Mouse (Mus musculus) testis, adult 2 months (tissue): ENCODE results near the gene Aldh6a1. TPM values are rescaled to one million over a fixed set of nuclear protein-coding genes. Genes with fewer than 3 reads are reported as not detected.
A peak's percentile ranks its signal among the peaks of the same experiment; 100 is the strongest.

ENCODE experiments used
- H3K27ac ChIP-seq: fragments of 200-500 bp; 2 replicates; pipeline ENCODE4 v1.5.1; 2012; ENCODE audit warnings: low read depth, low read length; ENCODE audit not compliant: control insufficient read depth, insufficient read depth
- H3K27me3 ChIP-seq: fragments of 200-500 bp; 2 replicates; pipeline ENCODE4 v1.6.1; 2012; ENCODE audit warnings: mild to moderate bottlenecking, low read length, moderate library complexity; ENCODE audit not compliant: control insufficient read depth, insufficient read depth
- H3K36me3 ChIP-seq: fragments of 200-500 bp; 2 replicates; pipeline ENCODE4 v1.6.1; 2012; ENCODE audit warnings: mild to moderate bottlenecking, low read length; ENCODE audit not compliant: control insufficient read depth, insufficient read depth
- H3K4me1 ChIP-seq: fragments of 200-500 bp; 2 replicates; pipeline ENCODE4 v1.6.1; 2012; ENCODE audit warnings: low read length; ENCODE audit not compliant: control insufficient read depth, insufficient read depth
- H3K4me3 ChIP-seq: fragments of 200-500 bp; 2 replicates; pipeline ENCODE4 v1.5.1; 2012; ENCODE audit warnings: low read depth, mild to moderate bottlenecking, low read length, moderate library complexity, mixed read lengths; ENCODE audit not compliant: control insufficient read depth
- CTCF ChIP-seq: fragments of 200-500 bp; IDR thresholded peaks from 2 replicates; pipeline ENCODE4 v1.5.1; 2012; ENCODE audit warnings: low read depth, mild to moderate bottlenecking, inconsistent platforms, low read length, moderate library complexity; ENCODE audit not compliant: control insufficient read depth, insufficient read depth, insufficient replicate concordance
- POLR2A ChIP-seq: fragments of 200-500 bp; IDR thresholded peaks from 2 replicates; pipeline ENCODE4 v1.6.1; 2012; ENCODE audit warnings: low read depth, mild to moderate bottlenecking, inconsistent platforms, low read length, moderate library complexity; ENCODE audit not compliant: control insufficient read depth
- polyA plus RNA-seq: library from polyadenylated mRNA; depleted of rRNA; stranded (reverse); fragments of >200 nt; gene quantifications from 2 replicates; pipeline ENCODE4 v1.2.3, GENCODE M21; 2012; rRNA removed

Gene Aldh6a1
- 11.2 and 13.7 TPM in 2 replicates for polyA plus RNA-seq

DNA sequence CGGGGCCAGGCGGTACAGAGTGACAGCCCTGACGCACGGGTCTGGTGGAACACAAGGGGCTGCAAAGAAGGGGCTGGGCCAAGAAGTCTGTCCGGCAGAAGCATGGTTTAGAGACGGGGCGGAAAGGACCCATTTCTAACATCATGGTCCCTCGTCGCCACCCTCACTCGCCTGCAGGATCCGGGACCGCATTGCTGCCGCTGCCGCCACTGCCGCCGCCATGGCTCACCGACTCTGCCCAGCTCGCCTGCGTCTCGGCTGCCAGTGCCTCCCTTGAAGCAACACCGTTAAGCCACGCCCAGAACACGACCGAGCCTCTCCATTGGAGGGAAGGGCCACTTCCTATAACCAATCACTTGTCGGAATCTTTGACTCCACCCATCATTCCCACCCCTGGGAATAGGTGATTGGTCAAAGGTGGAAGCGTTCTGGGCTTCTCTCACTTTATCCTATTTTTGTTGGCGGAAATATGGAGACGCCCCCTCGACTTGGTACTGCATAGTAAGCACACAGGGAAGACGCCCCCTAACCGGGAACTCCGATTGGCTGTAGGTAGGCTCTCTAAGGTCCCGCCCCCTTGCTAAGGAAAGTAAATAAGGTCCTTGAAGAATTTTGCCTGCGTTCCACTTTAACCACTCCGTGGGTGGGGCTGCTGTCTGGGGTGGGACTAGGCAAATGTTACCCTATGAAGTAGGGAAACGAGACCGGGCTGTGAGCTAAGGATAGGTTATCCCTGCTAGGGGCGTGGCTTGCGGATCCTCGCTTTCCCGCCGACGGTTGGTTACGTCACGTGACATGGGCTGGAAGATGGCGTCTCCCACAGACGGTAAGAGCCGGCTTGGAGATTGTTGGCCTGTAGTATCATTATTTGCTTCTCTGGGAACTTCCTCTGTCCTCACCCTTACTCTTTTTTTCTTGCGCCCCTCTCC, at the start of gene Aldh6a1, which contains the start of gene Lin52:
Gene Aldh6a1 (minus strand): TSS at position 287 of the 929 bp plus-strand sequence.
Gene Lin52 (plus strand): TSS at position 705 of the 929 bp plus-strand sequence.
- Histone ChIP-seq H3K27me3 (no peaks in the 10 kb centered on the region), H3K4me3 (peak within 1 kb of the TSS; percentile 93), H3K36me3 (no peaks in the 10 kb centered on the region), H3K27ac (peak within 1 kb of the TSS; percentile 91), H3K4me1 (peaks cover 4% of the 10 kb centered on the region)
- peak; percentile 98 for TF ChIP-seq POLR2A
- peak; percentile 20; the same call in 1 of the 2 replicates for TF ChIP-seq CTCF

DNA sequence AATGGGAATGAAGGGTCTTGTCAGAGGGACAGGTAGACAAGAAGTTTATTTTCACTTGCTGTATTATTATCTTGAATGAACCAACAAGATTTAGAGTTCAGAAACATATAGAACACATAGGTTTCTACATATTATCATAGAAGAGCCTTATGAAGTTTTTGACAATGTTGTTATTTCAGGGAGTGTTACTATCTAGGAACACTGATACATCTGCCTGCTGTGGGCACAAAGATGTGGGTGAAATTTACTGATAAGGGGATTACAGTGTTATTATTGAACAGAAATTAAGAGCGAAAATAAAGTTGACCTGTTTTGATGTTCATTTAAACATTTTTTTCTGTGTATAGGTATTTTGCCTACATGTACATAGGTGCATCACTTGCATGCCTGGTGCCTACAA, 46.0 kb upstream of the Aldh6a1 start:
- Histone ChIP-seq H3K27me3 (no peaks in the 10 kb centered on the region), H3K4me3 (no peak overlapping the region), H3K36me3 (0 out of 2 replicates have a peak, but pooled peaks cover 1% of the 10 kb centered on the region), H3K4me1 (no peaks in the 10 kb centered on the region), H3K27ac (no peak overlapping the region)
- TF ChIP-seq CTCF = no peak
- TF ChIP-seq POLR2A = no peak

DNA sequence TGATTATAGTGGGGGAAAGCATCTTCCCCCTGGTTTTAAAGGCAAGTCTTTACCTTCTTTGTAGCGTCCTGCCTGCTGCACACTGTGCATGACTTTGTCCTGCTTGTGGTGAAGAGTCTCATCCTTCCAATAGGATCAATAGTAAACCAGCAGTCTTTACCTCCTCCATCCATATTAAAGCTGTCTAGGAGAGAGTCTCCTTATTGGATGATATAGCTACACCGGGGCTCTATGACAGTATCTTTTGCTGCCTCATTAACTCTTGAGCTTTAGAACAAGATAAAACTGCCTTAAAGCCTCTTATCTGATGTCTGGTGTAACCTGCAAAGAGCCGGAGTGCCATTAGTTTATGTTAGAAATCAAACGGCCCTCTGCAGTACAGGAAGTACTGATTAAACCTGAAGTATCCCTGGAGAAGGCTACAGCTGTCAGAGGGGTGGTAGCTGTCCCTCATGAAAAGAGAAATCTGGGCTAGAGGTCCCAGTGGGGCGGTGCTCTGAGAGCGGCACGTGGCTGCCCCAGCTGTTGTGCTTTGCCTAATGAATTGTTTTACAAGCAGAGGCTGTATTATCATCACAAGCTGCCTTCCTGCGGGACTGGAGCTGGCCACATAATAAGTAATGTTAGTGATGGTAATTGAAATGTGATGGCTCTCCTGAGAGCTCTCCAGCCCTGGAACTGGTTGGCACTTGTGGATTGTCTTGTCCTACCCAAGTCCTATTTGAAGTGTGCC, 36.7 kb upstream of the Aldh6a1 start:
- Histone ChIP-seq H3K27me3 (no peaks in the 10 kb centered on the region), H3K27ac (no peak overlapping the region), H3K36me3 (peaks cover 1% of the 10 kb centered on the region), H3K4me3 (no peak overlapping the region), H3K4me1 (no peaks in the 10 kb centered on the region)
- no peak for TF ChIP-seq CTCF
- no peak for TF ChIP-seq POLR2A

DNA sequence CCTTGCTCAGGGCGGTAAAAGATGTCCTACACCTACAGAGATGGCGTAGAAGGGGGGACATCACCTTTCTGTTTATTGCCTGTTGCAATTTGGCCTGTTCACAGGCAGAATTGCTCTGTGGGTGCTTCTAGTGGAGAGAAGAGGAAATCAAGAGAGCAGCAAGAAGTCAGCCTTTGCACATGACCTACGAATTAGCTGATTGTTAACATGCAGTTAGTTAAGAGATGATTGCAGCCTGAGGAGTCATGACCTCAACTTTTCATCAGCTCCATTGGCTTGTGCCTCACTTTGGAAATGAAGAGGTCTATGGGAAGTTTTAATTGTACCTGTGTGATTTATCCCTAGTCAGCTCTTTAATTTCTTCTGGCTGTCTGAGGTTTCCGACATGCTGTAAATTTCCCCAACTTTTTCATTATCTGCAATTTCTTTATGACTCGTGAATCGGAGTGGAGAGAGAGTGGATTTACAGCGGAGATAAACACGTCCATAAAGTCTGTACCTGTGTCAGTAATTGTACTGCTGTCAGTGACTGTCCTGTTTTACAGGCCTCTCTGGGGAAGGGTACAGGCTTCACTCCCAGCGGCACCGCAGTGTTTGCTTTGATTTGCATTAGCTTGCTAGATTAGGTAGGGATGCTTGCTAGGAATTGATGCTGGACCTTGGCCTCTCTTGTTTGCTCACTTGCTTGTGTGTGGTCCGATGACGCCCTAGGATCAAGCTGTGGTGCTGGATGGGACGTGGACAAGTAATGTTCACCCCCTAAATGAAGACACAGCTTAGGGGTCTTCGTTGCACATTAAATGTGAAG, 32.2 kb upstream of the Aldh6a1 start:
- Histone ChIP-seq H3K27ac (no peak overlapping the region), H3K27me3 (no peaks in the 10 kb centered on the region), H3K4me3 (no peak overlapping the region), H3K36me3 (no peaks in the 10 kb centered on the region; the same call in none of the 2 replicates), H3K4me1 (no peaks in the 10 kb centered on the region)
- no peak for TF ChIP-seq CTCF
- no peak for TF ChIP-seq POLR2A

DNA sequence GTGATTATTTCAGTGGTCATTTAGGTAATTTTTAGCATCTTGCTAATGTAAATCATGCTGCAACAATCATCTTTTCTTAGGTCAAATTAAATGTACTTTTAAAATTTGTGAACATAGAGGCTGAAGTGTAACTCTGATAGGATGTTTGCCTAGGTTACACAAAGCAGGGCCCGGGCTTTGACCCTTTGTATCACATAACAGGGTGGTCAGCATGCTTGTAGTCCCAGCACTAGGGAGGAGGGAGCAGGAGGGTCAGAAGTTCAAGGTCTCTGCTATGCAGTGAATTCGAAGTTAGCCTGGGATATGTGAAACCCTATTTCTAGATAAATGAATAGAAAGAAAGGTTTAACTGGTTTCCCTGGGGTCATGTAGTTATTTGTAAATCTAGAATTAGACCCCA, 30.4 kb upstream of the Aldh6a1 start:
- Histone ChIP-seq H3K4me1 (no peaks in the 10 kb centered on the region), H3K36me3 (no peaks in the 10 kb centered on the region; the same call in 1 of the 2 replicates), H3K4me3 (no peak overlapping the region), H3K27ac (no peak overlapping the region), H3K27me3 (no peaks in the 10 kb centered on the region)
- TF ChIP-seq POLR2A = no peak

DNA sequence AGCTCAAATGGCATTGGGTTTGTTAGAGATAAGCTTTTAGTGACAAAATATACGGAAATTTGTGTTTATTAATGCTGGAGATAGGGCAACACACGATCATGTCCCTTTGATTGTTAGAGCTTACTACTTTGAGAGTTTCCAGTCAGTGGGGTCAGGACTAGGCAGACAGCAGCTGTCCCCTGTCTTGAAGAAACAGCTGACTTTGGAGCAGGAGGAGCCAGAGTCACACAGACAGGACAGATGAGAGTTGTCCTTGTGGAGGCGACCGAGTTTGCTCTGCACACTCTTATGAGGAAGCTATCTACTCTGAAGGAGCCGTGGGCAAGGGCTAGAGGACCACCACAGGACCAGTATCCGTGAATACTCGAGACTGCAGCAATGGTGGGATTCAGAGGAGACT, 28.1 kb upstream of the Aldh6a1 start:
- no peak for TF ChIP-seq CTCF
- TF ChIP-seq POLR2A = no peak
- Histone ChIP-seq H3K27me3 (no peaks in the 10 kb centered on the region), H3K4me1 (no peaks in the 10 kb centered on the region), H3K27ac (no peak overlapping the region), H3K36me3 (no peaks in the 10 kb centered on the region; the same call in 1 of the 2 replicates), H3K4me3 (no peak overlapping the region)

DNA sequence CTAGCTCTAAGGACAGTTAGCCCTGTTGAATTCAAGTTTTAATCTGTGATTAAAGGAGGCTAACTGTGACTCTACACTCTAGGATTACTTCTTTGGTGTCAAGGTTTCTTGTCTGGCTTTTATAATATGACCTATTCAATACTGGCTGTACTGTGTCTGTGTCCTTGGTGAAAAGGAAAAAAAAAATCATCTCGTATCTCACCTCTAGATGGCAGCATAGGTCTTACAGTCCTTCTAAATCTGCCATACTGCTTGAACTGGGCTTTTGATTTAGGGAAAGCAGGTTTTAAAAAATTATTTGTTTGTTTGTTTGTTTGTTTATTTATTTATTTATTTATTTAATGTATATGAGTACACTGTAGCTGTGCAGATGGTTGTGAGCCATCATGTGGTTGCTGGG, 17.9 kb upstream of the Aldh6a1 start:
- no peaks in the 10 kb centered on the region for H3K4me1 ChIP-seq
- H3K27me3 ChIP-seq = no peaks in the 10 kb centered on the region
- no peak for TF ChIP-seq POLR2A
- no peak for TF ChIP-seq CTCF
- no peaks in the 10 kb centered on the region; the same call in 1 of the 2 replicates for H3K36me3 ChIP-seq
- no peak overlapping the region for H3K27ac ChIP-seq
- no peak overlapping the region for H3K4me3 ChIP-seq
